In genomic region chr5:122989001-122989525, GRCm38 (mm10) we compare ENCODE assay signal across 9 mouse cellular contexts. TPM values are rescaled to one million over a fixed set of nuclear protein-coding genes. Genes with fewer than 3 reads are reported as not detected.
DNase-seq lines count a peak whose midpoint lies in the region; ATAC-seq and TF ChIP-seq lines count a peak whose summit lies in the region.
"Had no signal": no experiment of that assay in that cellular context is flagged by ENCODE, and none has a peak within 500 bp of the region (broad histone marks: within the 10 kb centered on the region; RNA-seq: fewer than 3 reads in every experiment).

No protein-coding gene starts in this region.

- H3K4me3 ChIP-seq in forebrain, embryonic 10.5 days = peak overlapping the region; percentile 68
- peak overlapping the region; percentile 90 for H3K4me3 ChIP-seq in heart, postnatal 0 days (ENCODE audit: low read depth, low read length)
- H3K4me3 ChIP-seq in lung, adult 2 months (replicated peaks; ENCODE audit: extremely low read depth, low read depth, low read length) = peak overlapping the region; percentile 79
- peak overlapping the region; percentile 74 for H3K4me3 ChIP-seq in neural tube, embryonic 15.5 days (replicated peaks)

- peak overlapping the region; percentile 88 for H3K9ac ChIP-seq in heart, postnatal 0 days (replicated peaks; ENCODE audit: low read depth, low read length)
- H3K9ac ChIP-seq in neural tube, embryonic 15.5 days (replicated peaks) = peak overlapping the region; percentile 48

- H3K9me3 ChIP-seq in forebrain, embryonic 10.5 days = no peaks in the 10 kb centered on the region
- H3K9me3 ChIP-seq in heart, postnatal 0 days (replicated peaks; ENCODE audit: control insufficient read depth, low read length) = no peaks in the 10 kb centered on the region
- H3K9me3 ChIP-seq in neural tube, embryonic 15.5 days (replicated peaks) = no peaks in the 10 kb centered on the region

- H3K27ac ChIP-seq in forebrain, embryonic 10.5 days = peak overlapping the region; percentile 96
- peak overlapping the region; percentile 95 for H3K27ac ChIP-seq in heart, postnatal 0 days (ENCODE audit: low read depth)
- peak overlapping the region; percentile 79 for H3K27ac ChIP-seq in neural tube, embryonic 15.5 days (replicated peaks)

- WGBS in forebrain, embryonic 10.5 days = under 1% methylated on average over 37 of the region's 39 CpGs
- under 1% methylated on average over 35 of the region's 39 CpGs for WGBS in heart, postnatal 0 days
- under 1% methylated on average over 34 of the region's 39 CpGs for WGBS in lung, adult 2 months
- under 1% methylated on average over 32 of the region's 39 CpGs for WGBS in neural tube, embryonic 15.5 days

- peak; percentile 86 for DNase-seq in brain, adult 2 months (ENCODE audit: low read depth, low spot score)
- peak; percentile 79 for DNase-seq in forebrain, embryonic 10.5 days (ENCODE audit: extremely low spot score, low spot score)
- peak; percentile 57 for DNase-seq in heart, postnatal 0 days (ENCODE audit: low spot score)
- DNase-seq in kidney, postnatal 36 days = peak; percentile 62 to 83
- DNase-seq in lung, adult 2 months = peak; percentile 77
- peak; percentile 66 for DNase-seq in testis, postnatal 14 days (ENCODE audit: low spot score)

- H3K36me3 ChIP-seq in forebrain, embryonic 10.5 days (replicated peaks) = peaks cover 6% of the 10 kb centered on the region
- H3K36me3 ChIP-seq in heart, postnatal 0 days (replicated peaks; ENCODE audit: control insufficient read depth, insufficient read depth, low read length) = no peaks in the 10 kb centered on the region
- no peaks in the 10 kb centered on the region for H3K36me3 ChIP-seq in neural tube, embryonic 15.5 days

- peak overlapping the region; percentile 99 for H3K4me2 ChIP-seq in heart, postnatal 0 days (ENCODE audit: low read depth, low read length)
- H3K4me2 ChIP-seq in neural tube, embryonic 15.5 days = peak overlapping the region; percentile 96

- H3K4me1 ChIP-seq in forebrain, embryonic 10.5 days = peaks cover 88% of the 10 kb centered on the region
- H3K4me1 ChIP-seq in heart, postnatal 0 days (ENCODE audit: control insufficient read depth, insufficient read depth) = peaks cover 35% of the 10 kb centered on the region
- peaks cover 8% of the 10 kb centered on the region; the same call in 1 of the 2 replicates for H3K4me1 ChIP-seq in lung, adult 2 months (ENCODE audit: control insufficient read depth, insufficient read depth, low read length)
- peaks cover 53% of the 10 kb centered on the region for H3K4me1 ChIP-seq in neural tube, embryonic 15.5 days

- no peak for TF ChIP-seq CTCF in heart, postnatal 0 days (IDR thresholded peaks at IDR 0.05; ENCODE audit: low read depth)
- no peak for TF ChIP-seq CTCF in lung, adult 2 months (IDR thresholded peaks at IDR 0.05; ENCODE audit: insufficient read depth, low read length)

- TF ChIP-seq EP300 in heart, postnatal 0 days (IDR thresholded peaks at IDR 0.05; ENCODE audit: low read depth) = no peak

- H3K27me3 ChIP-seq in forebrain, embryonic 10.5 days (ENCODE audit: poor library complexity, severe bottlenecking) = no peaks in the 10 kb centered on the region
- no peaks in the 10 kb centered on the region for H3K27me3 ChIP-seq in heart, postnatal 0 days (ENCODE audit: control insufficient read depth, insufficient read depth, low read length)
- H3K27me3 ChIP-seq in neural tube, embryonic 15.5 days (replicated peaks) = no peaks in the 10 kb centered on the region

- TF ChIP-seq POLR2A in lung, adult 2 months (IDR thresholded peaks at IDR 0.05; ENCODE audit: borderline replicate concordance, extremely low read depth, low read depth, low read length) = peak; percentile 71; the same call in 1 of the 2 replicates

- ATAC-seq in CD4-positive, CD25-positive, alpha-beta regulatory T cell, adult 4 months = peak; percentile 38
- ATAC-seq in heart, postnatal 0 days (ENCODE audit: insufficient read depth, low read depth) = peak; percentile 67
- peak; percentile 73; the same call in 1 of the 2 replicates for ATAC-seq in neural tube, embryonic 15.5 days (ENCODE audit: low FRiP score)

RNA-seq across cellular contexts. Expression of gene Kdm2b, which starts 0.6 kb away (rescaled TPM):
- polyA plus RNA-seq in CD4-positive, CD25-positive, alpha-beta regulatory T cell, adult 4 months (2017; shearing (Covaris generic)) = 10 to 100 TPM; 33.1 to 51.1 TPM
- polyA plus RNA-seq in forebrain, embryonic 10.5 days (2016; fragmentation: Nextera tagmentation; extraction: Ambion mirVana) = 83.3 and 83.4 TPM in 2 replicates
- total RNA-seq in heart, postnatal 0 days (2014; rRNA removed; ENCODE audit: low replicate concordance) = 29.3 and 38.8 TPM in 2 replicates
- 12.4 and 14.7 TPM in 2 replicates for polyA plus RNA-seq in heart, postnatal 0 days (2015; fragmentation: Nextera tagmentation; extraction: Ambion mirVana)
- polyA plus RNA-seq in lung, adult 2 months (2012; rRNA removed) = 16.6 and 20.1 TPM in 2 replicates
- polyA plus RNA-seq in neural tube, embryonic 15.5 days (2015; fragmentation: Nextera tagmentation; extraction: Ambion mirVana) = 81.4 and 89.2 TPM in 2 replicates

RNA-seq across cellular contexts. Expression of gene Orai1, which starts 25.8 kb away (rescaled TPM):
- 1 to 10 TPM; 4.2 to 8.1 TPM for polyA plus RNA-seq in CD4-positive, CD25-positive, alpha-beta regulatory T cell, adult 4 months (2017; shearing (Covaris generic))
- polyA plus RNA-seq in forebrain, embryonic 10.5 days (2016; fragmentation: Nextera tagmentation; extraction: Ambion mirVana) = 6.9 and 7.9 TPM in 2 replicates
- total RNA-seq in heart, postnatal 0 days (2014; rRNA removed; ENCODE audit: low replicate concordance) = 23.9 and 43.4 TPM in 2 replicates
- polyA plus RNA-seq in heart, postnatal 0 days (2015; fragmentation: Nextera tagmentation; extraction: Ambion mirVana) = 18.7 and 21.2 TPM in 2 replicates
- polyA plus RNA-seq in lung, adult 2 months (2012; rRNA removed) = 113 and 137 TPM in 2 replicates
- 14.1 and 14.2 TPM in 2 replicates for polyA plus RNA-seq in neural tube, embryonic 15.5 days (2015; fragmentation: Nextera tagmentation; extraction: Ambion mirVana)

RNA-seq across cellular contexts. Expression of gene Morn3, which starts 57.8 kb away (rescaled TPM):
- polyA plus RNA-seq in CD4-positive, CD25-positive, alpha-beta regulatory T cell, adult 4 months (2017; shearing (Covaris generic)) = 1 to 10 TPM; 5.2 to 6.9 TPM
- 0.26 and 0.33 TPM in 2 replicates for polyA plus RNA-seq in forebrain, embryonic 10.5 days (2016; fragmentation: Nextera tagmentation; extraction: Ambion mirVana)
- total RNA-seq in heart, postnatal 0 days (2014; rRNA removed; ENCODE audit: low replicate concordance) = not detected in 2 replicates
- 0.36 TPM in 1 of 2 replicates, not detected in the other for polyA plus RNA-seq in heart, postnatal 0 days (2015; fragmentation: Nextera tagmentation; extraction: Ambion mirVana)
- 0.77 and 2.9 TPM in 2 replicates for polyA plus RNA-seq in lung, adult 2 months (2012; rRNA removed)
- polyA plus RNA-seq in neural tube, embryonic 15.5 days (2015; fragmentation: Nextera tagmentation; extraction: Ambion mirVana) = 0.68 TPM in 1 of 2 replicates, not detected in the other
- polyA plus RNA-seq: frontal cortex, adult 2 months had no signal

Comparison
In these comparisons a context has a peak if more than half of its experiments do, and no peak if none do; other contexts are left out.
1. Peak in every context shown above with its lines: DNase-seq, ATAC-seq, H3K4me3 ChIP-seq and H3K27ac ChIP-seq.